Mouse (Mus musculus): ENCODE results near the gene Rasgrp2.

Rasgrp2 gene

GRCm38 (mm10) chr19:6399285-6400095, at the start of gene Rasgrp2:
TSS of gene Rasgrp2 (plus strand) at chr19:6399340.
- DNase-seq (ENCODE audit: low spot score) = peak; percentile 92

DNA sequence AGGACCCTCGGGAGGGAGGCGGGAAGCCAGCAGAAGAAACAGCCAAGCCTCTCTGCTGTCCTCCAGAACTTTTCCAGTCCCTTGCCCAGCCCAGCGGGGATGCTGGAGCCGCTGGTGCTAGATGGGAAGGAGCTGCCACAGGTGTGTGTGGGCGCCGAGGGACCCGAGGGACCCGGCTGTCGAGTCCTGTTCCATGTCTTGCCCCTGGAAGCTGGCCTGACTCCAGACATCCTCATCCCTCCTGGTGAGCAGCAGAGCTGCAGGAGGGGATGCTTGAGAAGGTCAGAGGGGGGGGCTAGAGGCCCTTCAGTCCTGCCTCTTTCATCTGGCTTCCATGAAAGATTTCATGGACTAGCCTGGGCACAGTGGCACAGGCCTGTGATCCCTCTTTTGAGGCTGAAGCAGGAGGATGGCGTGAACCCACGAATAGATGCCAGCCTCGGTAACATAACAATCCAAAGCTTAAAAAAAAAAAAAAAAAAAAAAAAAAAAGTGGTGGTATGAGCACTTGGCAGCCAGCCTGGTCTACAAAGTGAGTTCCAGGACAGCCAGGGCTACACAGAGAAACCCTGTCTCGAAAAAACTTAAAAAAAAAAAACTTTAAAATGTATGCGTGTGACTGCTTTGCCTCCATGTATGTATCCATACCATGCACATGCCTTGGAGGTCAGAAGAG, 47.6 kb upstream of the Rasgrp2 start:
- no peak for DNase-seq (ENCODE audit: low spot score)

- no peak for DNase-seq (ENCODE audit: low spot score)
Observed at GRCm38 (mm10) chr19:6352107-6352505, 47.0 kb upstream of the Rasgrp2 start.

DNA sequence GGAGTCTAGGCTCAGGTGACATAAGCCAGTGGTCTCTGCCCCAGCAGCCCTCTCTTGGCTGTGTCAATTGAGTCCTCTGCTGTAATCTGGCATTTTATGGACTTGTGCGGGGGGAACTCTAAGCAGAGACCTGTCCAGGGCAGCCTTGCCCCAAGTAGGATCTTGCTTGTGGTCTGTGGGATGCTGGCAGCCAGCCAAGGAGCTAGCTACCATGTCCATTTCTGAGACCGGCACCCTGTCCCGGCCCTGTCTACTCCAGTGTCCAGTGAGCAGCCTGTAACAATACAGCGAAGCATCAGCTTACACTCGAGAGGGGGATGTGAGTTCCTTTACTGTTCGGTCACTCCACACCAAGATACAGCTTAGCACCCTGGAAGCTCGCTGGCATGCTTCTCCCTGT, 45.1 kb upstream of the Rasgrp2 start:
- no peak for DNase-seq (ENCODE audit: low spot score)

DNA sequence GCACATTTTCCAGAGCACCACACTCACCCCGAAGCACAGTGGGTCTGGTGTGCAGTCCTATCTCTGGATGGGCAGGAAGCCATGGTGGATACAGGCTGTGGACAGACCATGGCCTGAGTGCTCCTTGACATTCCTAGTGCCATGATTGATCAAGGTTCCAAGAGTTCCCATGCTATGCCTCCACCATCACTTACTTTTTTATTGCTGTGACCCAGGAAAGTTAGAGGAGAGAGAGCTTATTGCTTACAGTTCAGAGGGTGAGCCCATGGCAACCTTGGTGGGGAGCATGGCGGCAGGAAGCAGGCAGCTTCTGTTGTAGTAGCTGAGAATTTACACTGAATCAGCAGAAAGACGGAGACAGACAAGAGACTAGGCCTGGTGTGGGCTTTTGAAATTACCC, 37.8 kb upstream of the Rasgrp2 start:
- DNase-seq (ENCODE audit: low spot score) = no peak

GRCm38 (mm10) chr19:6363091-6363410, 36.1 kb upstream of the Rasgrp2 start:
- no peak for DNase-seq (ENCODE audit: low spot score)

- DNase-seq (ENCODE audit: low spot score) = peak; percentile 100
Observed at GRCm38 (mm10) chr19:6363411-6364240, 35.5 kb upstream of the Rasgrp2 start, which contains the start of gene Sf1. TSS of gene Sf1 (plus strand) at chr19:6363690.

- peak; percentile 92 for DNase-seq (ENCODE audit: low spot score)
Observed at GRCm38 (mm10) chr19:6364317-6364725, 34.8 kb upstream of the Rasgrp2 start.

DNA sequence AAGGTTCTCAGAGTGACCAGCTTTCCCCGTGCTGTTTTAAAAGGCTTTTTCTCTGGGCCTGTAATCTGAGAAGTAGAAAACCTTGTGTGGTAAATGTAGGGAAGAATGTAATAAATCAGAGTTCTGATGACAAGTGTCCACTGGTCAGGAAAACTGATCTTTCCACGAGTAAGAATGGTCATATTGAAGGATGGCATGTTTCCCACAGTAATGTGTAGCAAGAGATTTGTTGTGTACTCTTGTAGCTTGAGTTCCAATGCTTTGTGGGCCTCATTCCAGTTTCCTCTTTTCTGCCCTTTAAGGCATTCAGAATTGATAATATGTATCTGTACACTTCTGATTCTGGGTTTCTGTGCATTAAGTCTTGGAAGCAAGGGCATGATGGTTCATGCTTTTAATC, 34.3 kb upstream of the Rasgrp2 start:
- DNase-seq (ENCODE audit: low spot score) = no peak

DNA sequence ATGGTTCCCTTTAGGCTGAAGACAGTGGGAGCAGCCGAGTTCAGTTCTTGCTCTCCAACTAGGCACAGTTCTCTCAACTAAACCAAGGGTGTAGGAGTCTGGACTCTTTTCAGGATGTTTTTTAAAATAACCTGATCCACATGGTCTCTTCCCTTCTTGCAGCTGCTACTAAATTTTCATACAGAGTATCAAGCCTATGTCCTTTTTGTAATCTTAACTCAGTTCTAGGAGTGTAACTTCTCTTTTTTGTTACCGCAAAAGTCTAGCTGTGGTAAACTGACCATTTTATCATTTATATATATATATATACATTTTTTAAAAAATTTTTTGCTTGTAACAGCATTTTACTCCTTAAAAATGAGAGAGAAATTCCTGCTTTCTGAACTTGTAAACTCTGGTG, 29.0 kb upstream of the Rasgrp2 start:
- DNase-seq (ENCODE audit: low spot score) = no peak

DNA sequence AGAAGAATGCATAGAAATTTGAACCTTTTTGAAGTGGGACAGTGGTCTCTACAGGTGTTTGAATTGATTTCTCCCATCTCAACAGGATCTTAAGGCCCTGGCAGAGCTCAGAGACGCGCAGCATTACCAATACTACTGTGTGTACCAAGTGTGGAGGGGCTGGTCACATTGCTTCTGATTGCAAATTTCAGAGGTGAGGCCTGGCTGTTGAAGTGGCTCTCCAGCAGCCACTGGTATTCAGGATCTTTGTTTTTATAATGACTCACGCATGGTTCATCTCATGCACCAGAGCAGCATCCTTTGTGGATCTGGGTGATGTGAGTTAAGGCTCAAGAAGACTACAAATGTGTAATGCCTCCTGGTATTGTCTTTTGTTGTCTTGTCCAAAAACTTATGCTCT, 26.7 kb upstream of the Rasgrp2 start:
- DNase-seq (ENCODE audit: low spot score) = peak; percentile 21

DNA sequence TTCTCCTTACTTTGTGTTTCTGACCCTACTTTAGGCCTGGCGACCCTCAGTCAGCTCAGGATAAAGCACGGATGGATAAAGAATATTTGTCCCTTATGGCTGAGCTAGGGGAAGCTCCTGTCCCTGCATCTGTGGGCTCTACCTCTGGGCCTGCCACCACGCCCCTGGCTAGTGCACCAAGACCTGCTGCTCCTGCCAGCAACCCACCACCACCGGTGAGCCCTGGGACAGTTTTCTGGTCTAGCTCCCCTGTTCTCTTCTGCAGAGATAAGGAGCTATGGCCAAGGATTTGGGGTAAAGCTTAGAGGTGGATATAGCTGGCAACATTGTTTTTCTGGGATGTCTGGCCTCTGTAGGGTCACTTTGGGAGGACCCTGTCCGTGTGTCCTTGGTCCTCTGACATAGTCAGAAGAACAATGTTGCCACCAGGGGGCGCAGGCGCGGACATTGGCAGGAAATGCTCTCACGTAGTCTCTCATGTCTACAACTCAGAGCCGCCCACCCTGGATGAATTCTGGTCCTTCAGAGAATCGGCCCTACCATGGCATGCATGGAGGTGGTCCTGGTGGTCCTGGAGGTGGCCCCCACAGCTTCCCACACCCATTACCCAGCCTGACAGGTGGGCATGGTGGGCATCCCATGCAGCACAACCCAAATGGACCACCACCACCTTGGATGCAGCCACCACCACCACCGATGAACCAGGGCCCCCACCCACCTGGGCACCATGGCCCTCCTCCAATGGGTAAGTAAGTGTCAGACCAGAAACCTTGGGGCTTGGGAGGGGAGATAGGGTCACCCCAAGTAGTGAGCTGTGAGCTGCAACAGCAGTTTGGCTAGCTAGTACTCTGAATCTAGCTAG, 25.4 kb upstream of the Rasgrp2 start:
- DNase-seq (ENCODE audit: low spot score) = peak; percentile 80

GRCm38 (mm10) chr19:6374571-6374970, 24.6 kb upstream of the Rasgrp2 start:
- DNase-seq (ENCODE audit: low spot score) = no peak

GRCm38 (mm10) chr19:6375423-6376254, 23.5 kb upstream of the Rasgrp2 start:
- DNase-seq (ENCODE audit: low spot score) = no peak

GRCm38 (mm10) chr19:6376255-6376564, 22.9 kb upstream of the Rasgrp2 start:
- peak; percentile 32 for DNase-seq (ENCODE audit: low spot score)

DNA sequence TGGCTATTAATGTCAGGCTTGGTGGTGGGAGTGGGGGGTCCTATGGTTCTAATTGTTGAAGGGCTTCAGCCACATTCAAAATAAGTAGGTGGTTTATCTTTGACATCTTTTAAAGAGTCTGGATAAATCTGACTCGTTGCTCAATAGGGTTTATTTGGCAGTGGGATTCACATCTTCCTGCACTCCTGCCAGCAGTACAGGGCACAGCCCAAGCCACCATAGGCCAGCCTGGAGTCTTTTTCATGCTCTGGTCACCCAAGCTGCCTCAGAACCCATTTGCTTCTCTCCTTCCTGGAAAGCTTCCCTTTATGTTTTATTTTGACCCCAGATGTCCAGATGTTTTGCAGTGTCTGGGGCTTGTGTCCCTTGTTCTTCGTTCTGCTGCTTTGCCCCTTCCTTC, 22.5 kb upstream of the Rasgrp2 start:
- DNase-seq (ENCODE audit: low spot score) = no peak

DNA sequence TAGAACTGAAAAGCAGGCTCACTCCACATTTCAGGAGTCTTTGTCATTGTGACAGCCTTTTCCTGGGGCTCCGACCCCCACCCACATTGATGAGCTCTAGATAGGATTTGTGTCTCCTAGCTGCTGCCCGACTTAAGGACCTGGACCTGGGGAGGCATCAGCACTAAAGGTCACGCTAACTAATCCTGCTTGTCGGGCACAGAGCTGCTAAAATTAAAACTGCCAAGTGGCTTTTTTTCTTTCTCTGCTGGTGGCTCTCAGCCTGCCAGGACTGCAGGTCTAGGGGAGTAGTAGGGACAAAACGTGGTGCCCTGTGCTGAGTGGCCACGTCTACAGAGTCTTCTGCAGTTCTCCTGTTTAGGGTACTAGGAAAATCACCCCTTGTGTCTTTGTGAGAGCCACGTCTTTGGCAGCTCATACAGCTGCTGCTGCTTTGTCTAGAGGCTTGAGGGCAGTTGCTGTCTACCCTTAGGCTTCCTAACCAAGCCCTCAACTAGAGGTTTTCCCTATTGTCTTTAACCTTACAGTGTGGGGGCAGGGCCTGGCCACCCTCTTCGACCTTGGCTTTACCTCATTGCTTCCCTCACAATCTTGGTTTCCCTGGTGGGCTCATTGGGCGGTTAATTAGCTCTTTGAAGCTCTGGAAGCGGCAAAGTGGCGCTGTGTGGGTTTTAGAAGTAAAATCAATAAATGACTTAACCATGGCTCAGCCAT, 21.7 kb upstream of the Rasgrp2 start:
- no peak for DNase-seq (ENCODE audit: low spot score)

GRCm38 (mm10) chr19:6380411-6381166, 18.6 kb upstream of the Rasgrp2 start:
- DNase-seq (ENCODE audit: low spot score) = no peak

DNA sequence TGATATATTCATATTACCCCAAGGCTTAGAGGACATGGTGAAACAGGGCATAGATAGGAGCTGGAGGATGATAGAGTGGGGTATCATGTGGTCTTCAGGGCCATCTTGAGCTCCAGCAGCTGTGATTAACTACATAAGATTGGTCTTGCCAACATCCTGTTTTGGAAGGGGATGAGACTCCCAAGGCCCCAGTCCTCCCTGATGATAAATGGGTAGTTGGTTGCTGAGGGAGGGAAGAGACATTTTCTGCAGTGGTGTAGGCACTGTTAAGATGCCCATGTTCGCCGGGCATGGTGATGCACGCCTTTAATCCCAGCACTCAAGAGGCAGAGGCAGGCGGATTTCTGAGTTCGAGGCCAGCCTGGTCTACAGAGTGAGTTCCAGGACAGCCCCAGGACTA, 17.9 kb upstream of the Rasgrp2 start:
- DNase-seq (ENCODE audit: low spot score) = no peak
